Mouse (Mus musculus) layer of hippocampus, postnatal 36 days (tissue): ENCODE results near the gene Actr5. TPM values are rescaled to one million over a fixed set of nuclear protein-coding genes. Genes with fewer than 3 reads are reported as not detected.

Experiments
- DNase-seq, 2 experiments: peaks; one replicate each; pipeline ENCODE4 v3.0.0; 2022
- total RNA-seq, 2 experiments: library from RNA; stranded (reverse); gene quantifications; 2 replicates each; pipeline ENCODE4 v1.2.3; 2021

The Actr5 gene
- total RNA-seq: 10 to 100 TPM in 1 of 2 experiments, 1 to 10 TPM in 1; 9.9 to 13.1 TPM

DNA sequence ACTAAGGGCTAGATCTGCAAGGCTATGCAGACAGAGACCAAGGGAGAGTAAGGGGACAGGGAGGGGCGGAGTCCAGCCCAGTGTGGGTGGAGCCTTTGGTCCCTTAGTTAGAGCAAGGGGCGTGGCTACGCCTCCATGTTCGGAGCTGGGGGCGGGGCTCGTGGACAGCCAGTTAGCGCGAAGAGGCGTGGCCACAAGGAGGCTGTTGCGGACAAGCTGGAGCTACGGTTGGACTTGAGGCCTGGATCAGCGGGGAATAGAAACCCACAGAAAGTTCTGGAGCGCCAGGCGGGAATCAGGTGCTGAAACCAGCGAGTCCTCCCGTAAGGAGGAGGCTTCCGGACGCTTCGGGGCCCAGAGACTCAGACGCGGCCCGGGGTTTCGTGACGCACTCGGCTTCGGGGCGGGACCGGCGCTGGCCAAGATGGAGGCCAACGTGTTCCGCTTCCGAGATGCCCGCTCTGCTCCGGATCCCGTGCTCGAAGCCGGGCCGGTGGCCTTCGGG is at the start of gene Actr5:
TSS of gene Actr5 (plus strand) at position 171 of the 505 bp plus-strand sequence.
- DNase-seq: peak; percentile 89 to 90

DNA sequence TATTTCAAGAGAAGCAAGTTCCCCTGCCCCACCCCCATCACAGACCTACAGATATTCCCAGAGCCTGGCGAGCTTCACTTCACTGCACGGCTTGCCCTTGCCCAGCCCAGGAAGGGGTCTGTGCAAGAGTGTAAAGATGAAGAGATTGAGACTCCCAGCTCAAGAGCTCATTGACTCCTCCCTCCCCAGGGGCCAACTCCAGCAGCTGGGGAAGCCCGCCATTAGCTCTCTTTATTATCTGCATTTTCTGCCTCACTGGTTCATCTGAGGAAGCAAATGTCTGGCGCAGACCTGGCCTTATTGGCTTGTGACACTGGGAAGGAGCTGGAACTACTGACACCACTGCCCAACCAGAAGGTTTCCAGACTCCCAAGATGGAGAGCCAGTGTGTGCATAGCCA is 44.7 kb upstream of the Actr5 start:
- no peak for DNase-seq

- no peak for DNase-seq
These were observed 39.9 kb upstream of the Actr5 start for GRCm38 (mm10) chr2:158584621-158585358.

GRCm38 (mm10) chr2:158588524-158589271 is 36.0 kb upstream of the Actr5 start:
- DNase-seq: no peak

DNA sequence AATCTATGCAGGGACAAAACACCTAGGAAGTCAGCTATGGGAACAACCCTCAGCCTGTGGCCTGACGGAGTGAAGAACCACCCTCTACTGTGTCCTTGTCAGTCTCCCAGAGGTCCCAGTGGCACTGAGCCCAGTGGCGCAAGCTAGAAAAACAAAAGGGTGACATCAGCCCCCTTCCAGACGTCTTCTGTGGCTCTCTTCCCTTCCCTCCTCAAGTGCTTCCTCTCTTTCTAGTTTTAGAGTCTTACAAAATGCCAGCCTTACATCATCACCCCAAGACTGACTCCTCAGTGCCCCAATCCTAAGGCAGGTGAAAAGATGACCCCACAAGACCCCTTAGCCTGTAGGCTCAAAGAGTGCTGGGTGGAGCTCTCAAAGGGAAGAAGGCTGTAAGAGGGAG is 34.2 kb upstream of the Actr5 start:
- no peak for DNase-seq

DNA sequence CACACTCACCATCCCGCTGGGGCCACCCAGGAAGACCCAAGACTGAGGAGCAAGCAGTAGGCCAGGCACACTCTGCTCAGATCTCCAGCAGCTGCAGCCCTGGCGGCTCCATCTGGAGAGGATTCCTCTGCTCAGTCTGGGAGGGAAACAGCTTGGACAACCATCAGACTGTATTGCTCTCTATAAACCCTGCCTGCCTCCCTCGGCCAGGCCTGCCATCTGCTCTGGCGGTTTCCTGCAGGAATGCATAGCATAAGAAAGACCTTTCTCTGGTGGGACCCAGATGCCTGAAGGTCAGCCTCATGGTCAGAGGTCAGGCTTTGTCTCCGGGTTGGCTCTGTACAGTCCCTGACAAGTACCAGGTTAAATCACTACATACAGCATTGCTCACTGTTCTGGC is 33.4 kb upstream of the Actr5 start:
- peak in 1 of 2 experiments; percentile 29 for DNase-seq

GRCm38 (mm10) chr2:158593371-158593770 is 31.3 kb upstream of the Actr5 start:
- DNase-seq: no peak

GRCm38 (mm10) chr2:158595103-158595502 is 29.6 kb upstream of the Actr5 start:
- DNase-seq: peak in 1 of 2 experiments; percentile 38

DNA sequence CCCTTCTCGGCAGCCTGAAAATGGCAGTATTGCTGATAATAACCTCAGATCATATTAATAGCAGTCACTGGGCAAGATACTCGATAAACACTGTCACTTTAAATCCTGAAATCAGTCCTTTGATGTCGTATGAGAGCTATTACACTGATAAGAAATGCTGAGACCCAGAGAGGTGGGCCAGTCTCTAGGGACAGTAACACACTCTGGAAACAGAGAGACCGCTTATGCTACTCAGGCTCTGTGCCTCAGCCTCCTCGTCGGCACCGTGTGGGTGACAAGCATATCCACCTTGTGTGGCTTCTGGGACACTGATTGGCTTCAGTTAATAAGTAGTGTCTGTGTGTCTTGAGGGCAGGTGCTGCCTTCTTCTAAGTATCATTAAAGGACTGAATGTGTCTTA is 29.1 kb upstream of the Actr5 start:
- DNase-seq: no peak

DNA sequence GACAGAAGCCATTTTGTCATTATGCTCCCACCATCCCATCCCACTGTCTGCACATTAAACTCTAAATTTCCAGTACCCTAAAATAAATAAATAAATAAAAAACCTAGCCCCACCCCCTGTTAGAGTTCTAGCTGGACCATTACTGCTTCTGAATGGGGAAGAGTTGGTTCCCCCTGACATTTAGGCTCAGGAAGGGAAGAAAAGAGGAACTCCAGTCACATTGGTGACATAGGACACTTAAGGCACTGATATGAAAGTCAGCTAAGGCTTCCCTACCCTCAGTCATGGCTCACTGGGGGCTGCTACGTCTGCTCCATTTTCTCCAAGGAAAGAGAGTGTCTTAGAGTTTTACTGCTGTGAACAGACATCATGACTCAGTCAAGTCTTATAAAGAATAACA is 27.9 kb upstream of the Actr5 start:
- DNase-seq: no peak

DNA sequence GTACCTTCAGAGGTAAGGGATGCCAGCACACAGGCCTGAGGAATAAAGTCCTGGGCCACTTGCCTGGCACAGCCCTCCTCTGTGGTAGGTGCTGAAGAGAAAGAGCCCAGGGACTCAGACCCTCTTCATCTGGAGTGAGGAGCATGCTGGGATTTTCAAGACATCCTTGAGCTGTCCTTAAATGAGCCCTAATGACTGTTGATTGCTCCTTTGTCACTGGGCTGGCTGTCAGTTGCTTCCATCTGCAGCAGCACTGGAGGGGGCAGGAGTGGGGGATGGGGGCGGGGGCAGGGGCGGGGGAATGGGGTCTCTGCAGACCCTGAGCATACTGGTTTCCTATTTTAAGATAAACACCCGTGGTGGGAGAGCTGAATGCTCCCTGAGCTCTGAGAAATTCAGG is 24.2 kb upstream of the Actr5 start:
- no peak for DNase-seq

GRCm38 (mm10) chr2:158601326-158601725 is 23.4 kb upstream of the Actr5 start:
- no peak for DNase-seq

- no peak for DNase-seq
These were observed 22.0 kb upstream of the Actr5 start for GRCm38 (mm10) chr2:158602663-158603062.

DNA sequence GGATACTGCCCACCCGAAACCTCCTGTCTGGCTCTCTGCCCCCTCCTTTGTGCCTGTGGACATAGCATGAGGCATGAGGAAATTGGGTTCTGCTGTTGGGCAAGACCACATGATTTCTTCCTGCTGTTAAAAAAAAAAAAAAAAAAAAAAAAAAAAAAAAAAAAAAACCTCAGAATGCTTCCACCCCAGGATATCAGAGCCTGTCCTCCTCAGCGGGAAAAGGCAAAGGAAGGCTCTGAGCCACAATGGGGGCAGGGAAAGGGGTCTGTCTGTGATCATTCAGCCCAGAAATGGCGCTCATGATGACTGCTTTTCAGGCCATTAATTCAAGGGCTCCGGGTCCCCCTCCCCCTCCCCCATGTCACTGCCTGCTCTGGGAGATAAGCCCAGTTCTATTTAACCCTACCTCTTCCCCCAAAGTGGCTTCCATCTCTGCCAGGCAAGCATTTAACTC is 18.1 kb upstream of the Actr5 start:
- no peak for DNase-seq

DNA sequence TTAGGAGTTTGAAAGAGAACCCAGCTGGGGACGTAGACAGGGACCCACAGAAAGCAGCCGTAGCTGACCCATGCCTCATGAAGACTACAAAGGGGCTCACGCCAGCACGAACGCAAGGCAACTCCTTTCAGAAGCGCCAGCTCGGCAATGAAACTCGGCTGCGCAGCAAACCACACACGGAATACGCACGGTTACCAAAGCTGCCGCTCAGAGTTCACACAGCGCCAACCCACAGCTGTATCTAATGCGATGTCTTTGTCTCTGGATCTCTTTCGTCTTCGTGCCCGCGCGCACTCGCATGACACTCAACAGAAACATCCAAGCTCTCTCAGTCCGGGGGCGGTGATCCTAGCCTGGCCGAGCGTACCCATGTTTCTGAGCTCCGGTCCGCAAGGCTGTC is 15.0 kb upstream of the Actr5 start:
- no peak for DNase-seq

GRCm38 (mm10) chr2:158610488-158611325 is 14.0 kb upstream of the Actr5 start, which contains the start of gene Slc32a1:
TSS of gene Slc32a1 (plus strand) at chr2:158610767.
- no peak for DNase-seq

DNA sequence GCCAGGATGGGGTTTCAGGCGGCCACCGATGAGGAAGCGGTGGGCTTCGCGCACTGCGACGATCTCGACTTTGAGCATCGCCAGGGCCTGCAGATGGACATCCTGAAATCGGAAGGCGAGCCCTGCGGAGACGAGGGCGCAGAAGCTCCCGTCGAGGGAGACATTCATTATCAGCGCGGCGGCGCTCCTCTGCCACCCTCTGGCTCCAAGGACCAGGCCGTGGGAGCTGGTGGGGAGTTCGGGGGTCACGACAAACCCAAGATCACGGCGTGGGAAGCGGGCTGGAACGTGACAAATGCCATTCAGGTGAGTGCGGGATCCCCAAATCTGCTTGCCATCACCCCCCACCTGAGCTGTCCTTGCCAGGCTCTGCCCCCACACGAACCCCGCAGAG is 13.4 kb upstream of the Actr5 start:
- DNase-seq: no peak

DNA sequence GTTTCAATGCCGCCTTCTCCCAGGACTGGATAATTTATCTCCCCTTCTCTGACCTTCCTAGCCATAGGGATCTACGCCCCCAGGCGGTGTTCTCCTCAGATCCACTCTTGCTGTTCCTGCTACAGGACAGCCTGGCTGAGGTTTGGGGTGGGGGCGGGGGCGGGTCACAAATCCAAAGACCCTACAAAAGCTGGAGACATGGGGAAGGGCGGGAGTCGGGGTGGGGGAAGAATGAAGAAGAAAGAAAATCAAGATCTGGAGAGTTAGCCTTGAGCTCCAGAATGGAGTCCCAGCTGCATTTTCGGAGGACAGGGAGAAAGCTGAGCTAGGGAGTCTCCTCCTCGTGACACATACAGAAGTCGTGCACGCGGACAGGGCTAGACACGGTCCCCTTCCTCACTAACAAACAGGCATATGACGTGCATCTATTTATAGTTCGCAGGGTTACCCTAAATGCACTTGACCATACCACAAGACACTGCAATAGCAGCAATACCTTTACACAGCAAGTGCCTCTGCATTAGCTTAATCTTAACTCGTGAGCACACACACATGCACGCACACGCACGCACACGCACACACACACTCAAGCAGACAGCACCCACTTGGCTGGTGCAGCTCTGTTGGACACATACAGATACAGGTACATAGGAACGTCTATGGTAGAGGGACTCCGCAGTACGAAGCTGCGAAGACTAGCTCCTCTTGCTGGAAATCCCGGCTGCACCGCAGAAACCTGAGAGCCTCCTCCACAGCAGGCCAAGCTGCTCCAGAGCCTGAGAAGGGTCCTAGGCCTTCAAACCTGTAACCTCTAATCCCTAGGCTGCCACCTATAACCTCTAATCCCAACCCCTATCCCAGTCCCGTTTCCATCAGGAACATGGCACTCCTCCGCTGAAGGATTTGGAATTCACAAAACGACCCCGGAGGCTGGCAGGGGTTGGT is 12.7 kb upstream of the Actr5 start:
- DNase-seq: no peak

GRCm38 (mm10) chr2:158612671-158613250 is 11.9 kb upstream of the Actr5 start:
- no peak for DNase-seq

- peak in 1 of 2 experiments; percentile 47 for DNase-seq
These were observed 10.9 kb upstream of the Actr5 start for GRCm38 (mm10) chr2:158613541-158614417.
